Mouse (Mus musculus) thymus, adult 2 months (tissue): ENCODE measurements around the gene Padi6.

ENCODE experiments used
- CTCF ChIP-seq: fragments of 200-500 bp; IDR thresholded peaks from 2 replicates; pipeline ENCODE4 v1.5.1; 2012; ENCODE audit warnings: mild to moderate bottlenecking, control low read depth, low read length, moderate library complexity, borderline replicate concordance; ENCODE audit not compliant: control insufficient read depth, poor library complexity, insufficient read depth; ENCODE audit errors: extremely low read depth
- POLR2A ChIP-seq: fragments of 200-500 bp; IDR thresholded peaks from 2 replicates; pipeline ENCODE4 v1.6.1; 2012; ENCODE audit warnings: mild to moderate bottlenecking, low read length, control low read depth, moderate library complexity; ENCODE audit not compliant: control insufficient read depth, poor library complexity, insufficient read depth; ENCODE audit errors: extremely low read depth

DNA sequence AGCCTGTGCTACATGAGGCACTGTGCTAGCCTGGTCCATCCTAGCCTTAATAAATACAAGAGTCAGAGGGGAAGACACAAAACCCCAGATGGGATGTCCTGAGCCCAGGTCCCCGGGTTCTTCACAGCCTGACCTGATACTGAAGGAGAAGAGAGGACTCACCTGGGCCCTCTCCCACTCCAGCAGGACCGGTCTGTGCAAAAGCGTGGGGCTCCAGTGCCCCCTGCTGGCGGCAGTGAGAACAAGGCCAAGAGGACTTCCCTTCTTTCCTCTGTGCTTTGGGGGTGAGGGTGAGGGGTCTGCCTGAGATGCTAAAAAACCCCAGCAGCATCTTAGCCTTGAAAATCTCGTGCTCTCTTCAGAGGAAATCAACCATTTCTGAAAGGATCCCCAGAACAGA, 63.4 kb downstream of the Padi6 start:
- TF ChIP-seq POLR2A: no peak
- TF ChIP-seq CTCF: peak; percentile 75; the same call in 1 of the 2 replicates
